Mouse (Mus musculus) thymus, adult 2 months (tissue): ENCODE measurements around the gene Hmga1b. TPM values are rescaled to one million over a fixed set of nuclear protein-coding genes. Genes with fewer than 3 reads are reported as not detected.
"Not testable (repeated sequence)": the region's sequence is repeated elsewhere in the genome, so short reads cannot be mapped to it uniquely, and the experiment has no call there.

Experiments used
- DNase-seq: peaks from one replicate; pipeline ENCODE4 v3.0.0; 2021
- H3K27ac ChIP-seq: fragments of 200-500 bp; 2 replicates; pipeline ENCODE4 v1.5.1; 2012; ENCODE audit warnings: low read length, control low read depth; ENCODE audit not compliant: control insufficient read depth, insufficient read depth
- H3K27me3 ChIP-seq: fragments of 200-500 bp; 2 replicates; pipeline ENCODE4 v1.6.1; 2012; ENCODE audit warnings: mild to moderate bottlenecking, low read length, moderate library complexity, mixed read lengths; ENCODE audit not compliant: control insufficient read depth, insufficient read depth
- H3K36me3 ChIP-seq: fragments of 200-500 bp; 2 replicates; pipeline ENCODE4 v1.6.1; 2012; ENCODE audit warnings: mild to moderate bottlenecking, low read length, moderate library complexity; ENCODE audit not compliant: control insufficient read depth, insufficient read depth
- H3K4me1 ChIP-seq: fragments of 200-500 bp; replicated peaks from 2 replicates; pipeline ENCODE4 v1.6.1; 2012; ENCODE audit warnings: low read length; ENCODE audit not compliant: control insufficient read depth, insufficient read depth
- H3K4me3 ChIP-seq: fragments of 200-500 bp; 2 replicates; pipeline ENCODE4 v1.5.1; 2012; ENCODE audit warnings: mild to moderate bottlenecking, low read length, control low read depth, moderate library complexity; ENCODE audit not compliant: control insufficient read depth, insufficient read depth
- CTCF ChIP-seq: fragments of 200-500 bp; IDR thresholded peaks from 2 replicates; pipeline ENCODE4 v1.5.1; 2012; ENCODE audit warnings: mild to moderate bottlenecking, control low read depth, low read length, moderate library complexity, borderline replicate concordance; ENCODE audit not compliant: control insufficient read depth, poor library complexity, insufficient read depth; ENCODE audit errors: extremely low read depth
- POLR2A ChIP-seq: fragments of 200-500 bp; IDR thresholded peaks from 2 replicates; pipeline ENCODE4 v1.6.1; 2012; ENCODE audit warnings: mild to moderate bottlenecking, low read length, control low read depth, moderate library complexity; ENCODE audit not compliant: control insufficient read depth, poor library complexity, insufficient read depth; ENCODE audit errors: extremely low read depth
- WGBS: fragments of 180-500 bp; shearing (Covaris S2); methylation state at CpG from one replicate; pipeline ENCODE4 v1.1.7; 2018; 5-methylcytosine and 5-hydroxymethylcytosine counted together
- polyA plus RNA-seq: library from polyadenylated mRNA; depleted of rRNA; stranded (reverse); fragments of >200 nt; gene quantifications from 2 replicates; pipeline ENCODE4 v1.2.3, GENCODE M21; 2012

Hmga1b gene
- polyA plus RNA-seq, 1 experiment: 3.3 TPM

DNA sequence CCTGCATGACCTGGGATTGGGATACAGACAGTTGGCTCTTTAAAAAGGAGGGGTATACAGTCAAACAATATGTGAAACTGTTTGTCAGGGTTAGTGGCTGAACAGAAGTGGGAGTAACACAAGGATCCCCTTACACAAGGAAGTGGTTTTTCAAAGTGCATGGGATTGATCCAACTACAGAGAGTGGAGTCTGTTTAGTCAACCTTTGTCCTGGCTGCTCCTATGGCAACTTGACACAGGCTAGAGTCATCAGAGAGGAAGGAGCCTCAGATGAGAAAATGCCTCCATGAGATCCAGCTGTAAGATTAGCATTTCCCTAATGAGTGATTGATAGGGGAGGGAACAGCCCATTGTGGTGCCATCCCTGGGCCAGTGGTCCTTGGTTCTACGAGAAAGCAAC, 5.6 kb downstream of the Hmga1b start:
- Histone ChIP-seq H3K27me3 (no peaks in the 10 kb centered on the region), H3K36me3 (no peaks in the 10 kb centered on the region), H3K4me1 (no peaks in the 10 kb centered on the region; the same call in 1 of the 2 replicates), H3K27ac (no peak overlapping the region), H3K4me3 (no peak overlapping the region)
- DNase-seq: no peak
- WGBS: 87% methylated on average over 1 of the region's 1 CpGs
- TF ChIP-seq POLR2A (no peak), CTCF (no peak)

DNA sequence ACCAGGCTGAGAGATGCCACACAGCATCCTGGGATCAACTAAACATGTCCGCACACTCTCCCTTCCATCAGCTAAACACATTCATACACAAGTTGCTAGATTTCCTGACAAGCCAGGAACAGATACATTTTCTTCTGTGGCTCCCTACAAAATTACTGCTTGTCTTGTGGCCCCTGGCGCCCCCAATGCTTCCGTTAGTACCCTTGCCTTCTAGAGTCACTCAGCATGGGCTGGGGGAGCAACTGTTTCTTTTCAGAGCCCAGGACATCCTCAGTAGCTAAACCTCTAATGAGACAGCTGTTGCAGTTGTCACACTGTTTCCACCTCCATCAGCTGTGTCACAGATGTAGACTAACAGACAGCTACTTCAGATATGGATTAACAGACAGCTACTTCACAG, 10.2 kb downstream of the Hmga1b start:
- H3K27me3 ChIP-seq: no peaks in the 10 kb centered on the region
- WGBS: 95% methylated on average over 3 of the region's 3 CpGs
- TF ChIP-seq POLR2A (no peak), CTCF (no peak)
- DNase-seq: no peak
- H3K4me3 ChIP-seq: no peak overlapping the region
- H3K4me1 ChIP-seq: no peaks in the 10 kb centered on the region
- H3K36me3 ChIP-seq: no peaks in the 10 kb centered on the region
- no peak overlapping the region for H3K27ac ChIP-seq

- no peak for DNase-seq
- Histone ChIP-seq H3K36me3 (no peaks in the 10 kb centered on the region), H3K27ac (no peak overlapping the region), H3K4me3 (no peak overlapping the region), H3K4me1 (no peaks in the 10 kb centered on the region), H3K27me3 (no peaks in the 10 kb centered on the region)
- 94% methylated on average over 7 of the region's 7 CpGs for WGBS
- TF ChIP-seq CTCF: no peak
Measured at GRCm38 (mm10) chr11:120773463-120774190, 11.0 kb downstream of the Hmga1b start.

DNA sequence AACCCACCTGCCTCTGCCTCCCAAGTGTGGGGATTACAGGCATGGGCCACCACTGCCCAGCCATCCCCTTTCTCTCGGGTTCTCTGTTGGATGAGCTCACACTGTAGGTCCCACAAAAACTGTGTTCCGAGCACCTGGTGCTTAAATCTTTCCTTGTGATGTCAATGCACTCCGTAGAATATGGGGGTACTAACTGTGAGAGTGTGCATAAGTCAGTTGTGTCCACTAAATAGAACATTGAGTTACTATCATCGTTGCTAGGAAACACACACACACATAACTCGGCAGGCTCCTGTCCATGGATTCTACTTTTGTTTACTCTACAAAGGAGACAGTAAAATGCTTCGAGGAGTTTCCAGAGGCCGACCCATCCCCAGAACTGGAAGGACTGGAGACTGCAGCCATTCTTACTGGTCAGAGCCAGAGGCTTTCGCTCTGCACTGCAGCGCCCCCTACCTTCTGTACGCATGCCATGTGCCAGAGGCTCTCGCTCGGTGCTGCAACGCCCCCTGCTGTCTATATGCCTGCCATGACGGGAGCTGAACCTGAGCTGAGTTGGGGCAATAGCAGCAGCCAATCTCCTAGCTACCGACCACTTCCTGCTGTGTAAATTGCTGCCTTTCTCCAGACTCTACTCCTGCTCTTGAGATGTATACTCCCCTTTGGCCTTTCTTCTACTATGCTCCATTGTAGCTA, 13.3 kb downstream of the Hmga1b start:
- no peak overlapping the region for H3K4me3 ChIP-seq
- H3K4me1 ChIP-seq: no peaks in the 10 kb centered on the region
- no peak overlapping the region for H3K27ac ChIP-seq
- no peaks in the 10 kb centered on the region for H3K36me3 ChIP-seq
- no peaks in the 10 kb centered on the region for H3K27me3 ChIP-seq
- peak; percentile 95 for DNase-seq
- TF ChIP-seq POLR2A (no peak), CTCF (peak; percentile 100)
- WGBS: 25% methylated on average over 15 of the region's 15 CpGs

DNA sequence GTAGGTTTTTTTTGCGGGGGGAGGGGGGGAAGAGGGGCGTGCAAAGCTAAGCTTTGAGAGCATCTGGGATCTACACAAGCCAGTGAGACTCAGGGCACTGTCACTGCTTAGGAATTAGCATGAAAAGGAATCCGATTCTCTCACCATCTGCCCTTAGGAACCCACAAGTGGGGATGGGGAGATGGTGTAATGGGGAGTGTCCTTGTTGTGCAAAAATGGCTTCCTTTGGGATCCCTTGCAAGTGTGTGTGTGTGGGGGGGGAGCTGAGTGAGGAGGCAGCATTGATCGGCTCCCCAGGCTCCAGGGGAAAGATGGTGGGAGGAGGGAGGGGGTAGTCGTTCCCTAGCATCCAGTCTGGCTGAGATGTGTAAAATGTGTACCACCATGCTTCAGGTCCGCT, 14.5 kb downstream of the Hmga1b start:
- H3K4me1 ChIP-seq: no peaks in the 10 kb centered on the region
- no peaks in the 10 kb centered on the region for H3K27me3 ChIP-seq
- H3K4me3 ChIP-seq: no peak overlapping the region
- WGBS: 65% methylated on average over 6 of the region's 6 CpGs
- no peak overlapping the region for H3K27ac ChIP-seq
- DNase-seq: no peak
- no peaks in the 10 kb centered on the region for H3K36me3 ChIP-seq
- TF ChIP-seq POLR2A (no peak), CTCF (no peak)

- Histone ChIP-seq H3K27ac (no peak overlapping the region), H3K27me3 (no peaks in the 10 kb centered on the region), H3K36me3 (no peaks in the 10 kb centered on the region), H3K4me3 (no peak overlapping the region), H3K4me1 (peaks cover 13% of the 10 kb centered on the region)
- 81% methylated on average over 1 of the region's 1 CpGs for WGBS
- DNase-seq: no peak
- TF ChIP-seq CTCF (no peak), POLR2A (no peak)
Measured at GRCm38 (mm10) chr11:120779876-120780275, 17.3 kb downstream of the Hmga1b start.

GRCm38 (mm10) chr11:120781361-120781760, 18.8 kb downstream of the Hmga1b start:
- H3K27ac ChIP-seq, DNase-seq: not testable (repeated sequence)

More at GRCm38 (mm10) chr11:120781361-120781760, 18.8 kb downstream of the Hmga1b start:
- H3K4me1 ChIP-seq: peaks cover 20% of the 10 kb centered on the region
- H3K36me3 ChIP-seq, H3K27me3 ChIP-seq, H3K4me3 ChIP-seq: not testable (repeated sequence)
- 97% methylated on average over 6 of the region's 6 CpGs for WGBS
